Mouse (Mus musculus) gastrocnemius, adult 18-20 months (tissue): ENCODE data around the gene Cers5. TPM values are rescaled to one million over a fixed set of nuclear protein-coding genes. Genes with fewer than 3 reads are reported as not detected.

Source experiments
- total RNA-seq, 2 experiments: library from RNA; stranded (reverse); gene quantifications; 2 replicates each; pipeline ENCODE4 v1.2.3; 2021

Gene Cers5
- total RNA-seq, 2 experiments from 2014 or later, result 2.9 to 6.2 TPM

Other genes starting within 250 kb of the Cers5 start
- gene Faim2, start 244.7 kb downstream of the Cers5 start, total RNA-seq, result under 1 TPM in 1 of 2 experiments, not detected in 1; 0.12 TPM
- not detected for gene Aqp2, start 193.8 kb downstream of the Cers5 start, total RNA-seq
- under 1 TPM in 1 of 2 experiments, not detected in 1; 0.30 TPM for gene Aqp5, start 182.1 kb downstream of the Cers5 start, total RNA-seq
- not detected for gene Aqp6, start 171.5 kb downstream of the Cers5 start, total RNA-seq
- under 1 TPM; 0.57 to 0.69 TPM for gene Racgap1, start 121.2 kb downstream of the Cers5 start, total RNA-seq
- gene Asic1, start 102.5 kb downstream of the Cers5 start, total RNA-seq, result under 1 TPM in 1 of 2 experiments, not detected in 1; 0.11 TPM
- 1 to 10 TPM; 5.8 to 7.4 TPM for gene Smarcd1, start 70.8 kb downstream of the Cers5 start, total RNA-seq
- gene Gm17349, start 67.4 kb downstream of the Cers5 start, total RNA-seq, result not detected
- 100 to 1,000 TPM; 366 to 449 TPM for gene Gpd1, start 55.4 kb downstream of the Cers5 start, total RNA-seq
- 100 to 1,000 TPM; 139 to 156 TPM for gene Cox14, start 47.3 kb downstream of the Cers5 start, total RNA-seq
- 10 to 100 TPM in 1 of 2 experiments, 1 to 10 TPM in 1; 5.6 to 11.2 TPM for gene Lima1, start 102.6 kb upstream of the Cers5 start, total RNA-seq
- gene Fam186a, start 194.2 kb upstream of the Cers5 start, total RNA-seq, result under 1 TPM; 0.12 to 0.16 TPM
- 10 to 100 TPM; 39.4 to 47.4 TPM for gene Larp4, start 197.2 kb upstream of the Cers5 start, total RNA-seq